Mouse (Mus musculus): ENCODE measurements around the gene Olfr498. TPM values are rescaled to one million over a fixed set of nuclear protein-coding genes. Genes with fewer than 3 reads are reported as not detected.

Olfr498 gene
- not detected in 2 replicates for polyA plus RNA-seq (2015; fragmentation: Nextera tagmentation; extraction: Ambion mirVana)

GRCm38 (mm10) chr7:108465026-108465425, at the start of gene Olfr498:
Gene Olfr498, plus strand, starts transcription at chr7:108465326.
- Histone ChIP-seq H3K9me3 (no peaks in the 10 kb centered on the region), H3K9ac (replicated peaks) (no peak within 1 kb of the TSS), H3K4me3 (no peak within 1 kb of the TSS), H3K4me1 (no peaks in the 10 kb centered on the region), H3K4me2 (replicated peaks) (no peak within 1 kb of the TSS), H3K27ac (replicated peaks) (no peak within 1 kb of the TSS), H3K27me3 (no peaks in the 10 kb centered on the region), H3K36me3 (no peaks in the 10 kb centered on the region)
- WGBS, result 84% methylated on average over 1 of the region's 1 CpGs
- no peak for ATAC-seq (replicated peaks)

GRCm38 (mm10) chr7:108420121-108420520, 45.0 kb upstream of the Olfr498 start, which contains the start of gene Olfr497:
Gene Olfr497, plus strand, starts transcription at chr7:108420421.
- Histone ChIP-seq H3K27me3 (no peaks in the 10 kb centered on the region), H3K4me3 (no peak within 1 kb of the TSS), H3K9me3 (no peaks in the 10 kb centered on the region), H3K4me2 (replicated peaks) (no peak within 1 kb of the TSS), H3K36me3 (no peaks in the 10 kb centered on the region), H3K27ac (replicated peaks) (no peak within 1 kb of the TSS), H3K9ac (replicated peaks) (no peak within 1 kb of the TSS), H3K4me1 (no peaks in the 10 kb centered on the region)
- ATAC-seq (replicated peaks), result no peak
- WGBS, result 84% methylated on average over 2 of the region's 2 CpGs

Other genes starting within 250 kb of the Olfr498 start
- not detected in 2 replicates for gene Olfr488, start 207.0 kb upstream of the Olfr498 start, polyA plus RNA-seq (2015; fragmentation: Nextera tagmentation; extraction: Ambion mirVana)
- gene Olfr490, start 176.4 kb upstream of the Olfr498 start, polyA plus RNA-seq (2015; fragmentation: Nextera tagmentation; extraction: Ambion mirVana), result not detected in 2 replicates
- gene Olfr491, start 151.9 kb upstream of the Olfr498 start, polyA plus RNA-seq (2015; fragmentation: Nextera tagmentation; extraction: Ambion mirVana), result not detected in 2 replicates
- not detected in 2 replicates for gene Olfr492, start 141.7 kb upstream of the Olfr498 start, polyA plus RNA-seq (2015; fragmentation: Nextera tagmentation; extraction: Ambion mirVana)
- not detected in 2 replicates for gene Olfr493, start 118.3 kb upstream of the Olfr498 start, polyA plus RNA-seq (2015; fragmentation: Nextera tagmentation; extraction: Ambion mirVana)
- not detected in 2 replicates for gene Olfr494, start 100.0 kb upstream of the Olfr498 start, polyA plus RNA-seq (2015; fragmentation: Nextera tagmentation; extraction: Ambion mirVana)
- not detected in 2 replicates for gene Olfr495, start 72.2 kb upstream of the Olfr498 start, polyA plus RNA-seq (2015; fragmentation: Nextera tagmentation; extraction: Ambion mirVana)
- not detected in 2 replicates for gene Olfr497, start 44.9 kb upstream of the Olfr498 start, polyA plus RNA-seq (2015; fragmentation: Nextera tagmentation; extraction: Ambion mirVana)
- gene Olfr502, start 59.7 kb downstream of the Olfr498 start, polyA plus RNA-seq (2015; fragmentation: Nextera tagmentation; extraction: Ambion mirVana), result not detected in 2 replicates
- gene Olfr503, start 79.2 kb downstream of the Olfr498 start, polyA plus RNA-seq (2015; fragmentation: Nextera tagmentation; extraction: Ambion mirVana), result not detected in 2 replicates
- gene Olfr504, start 100.5 kb downstream of the Olfr498 start, polyA plus RNA-seq (2015; fragmentation: Nextera tagmentation; extraction: Ambion mirVana), result not detected in 2 replicates
- gene Olfr506, start 145.5 kb downstream of the Olfr498 start, polyA plus RNA-seq (2015; fragmentation: Nextera tagmentation; extraction: Ambion mirVana), result not detected in 2 replicates
- not detected in 2 replicates for gene Olfr507, start 156.5 kb downstream of the Olfr498 start, polyA plus RNA-seq (2015; fragmentation: Nextera tagmentation; extraction: Ambion mirVana)
- not detected in 2 replicates for gene Olfr508, start 164.7 kb downstream of the Olfr498 start, polyA plus RNA-seq (2015; fragmentation: Nextera tagmentation; extraction: Ambion mirVana)
- not detected in 2 replicates for gene Olfr509, start 186.6 kb downstream of the Olfr498 start, polyA plus RNA-seq (2015; fragmentation: Nextera tagmentation; extraction: Ambion mirVana)
- gene Olfr510, start 201.1 kb downstream of the Olfr498 start, polyA plus RNA-seq (2015; fragmentation: Nextera tagmentation; extraction: Ambion mirVana), result not detected in 2 replicates
- gene Olfr512, start 248.0 kb downstream of the Olfr498 start, polyA plus RNA-seq (2015; fragmentation: Nextera tagmentation; extraction: Ambion mirVana), result not detected in 2 replicates

Data from forebrain, embryonic 15.5 days (tissue).